Mouse (Mus musculus) erythroblast, adult 5-6 weeks (primary cell): Measurements from ENCODE around the gene Cnksr3. TPM values are rescaled to one million over a fixed set of nuclear protein-coding genes. Genes with fewer than 3 reads are reported as not detected.

Source experiments
- ATAC-seq: replicated peaks from 2 replicates; pipeline ENCODE4 v1.8.0; 2016; ENCODE audit warnings: moderate number of reproducible peaks, mild to moderate bottlenecking, moderate TSS enrichment, inconsistent platforms; ENCODE audit not compliant: poor library complexity, low FRiP score, severe bottlenecking
- total RNA-seq, 2 experiments: library from RNA; stranded (forward) in 1 of 2; stranded (reverse) in 1 of 2; fragments of 150-400 nt in 1 of 2; fragments of 200-764, 138-1000 nt in 1 of 2; gene quantifications; 2 replicates each; pipeline versions ENCODE4 v1.2.3 to v1.2.4; 2015 to 2017; ENCODE audit warnings: low replicate concordance in 2 of 2

The Cnksr3 gene
- total RNA-seq, 2 experiments from 2014 or later: 0.09 to 1.3 TPM

DNA sequence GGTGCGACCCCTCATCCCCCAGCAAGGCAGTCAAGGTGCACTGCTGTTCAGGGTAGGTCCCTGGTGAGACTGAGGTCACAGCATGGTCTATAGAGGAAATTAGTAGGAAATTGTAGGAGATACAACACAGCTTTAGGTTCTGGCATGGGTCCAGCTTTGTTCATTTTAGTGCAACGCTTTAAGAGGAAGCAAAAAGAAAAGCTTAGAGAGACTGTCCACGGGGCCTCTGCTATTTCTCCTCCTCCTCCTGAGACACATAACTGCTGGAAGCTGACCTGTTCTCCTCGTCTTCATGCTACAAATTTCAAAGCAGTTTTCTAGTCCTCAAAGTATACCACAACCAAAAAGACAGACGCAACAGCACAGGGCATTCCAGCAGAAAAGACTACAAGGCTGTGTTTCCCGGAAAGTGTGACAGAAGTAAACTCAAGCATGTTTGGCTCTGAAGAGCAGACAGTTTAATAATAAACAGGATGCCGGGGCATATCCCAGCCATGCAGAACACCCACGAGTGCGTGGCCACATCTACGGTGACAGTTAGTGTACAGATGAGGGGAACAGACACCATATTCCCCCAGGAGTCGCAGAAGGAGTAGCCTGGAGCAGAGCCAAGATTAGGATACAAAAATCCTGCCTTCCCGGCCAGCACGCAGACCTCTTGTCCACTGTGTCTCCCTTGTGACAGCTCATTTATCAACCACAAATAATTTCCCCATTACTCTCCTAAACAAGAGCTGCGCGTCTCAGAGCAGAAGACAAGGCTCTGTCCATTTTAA lies 53.6 kb downstream of the Cnksr3 start:
- no peak for ATAC-seq

DNA sequence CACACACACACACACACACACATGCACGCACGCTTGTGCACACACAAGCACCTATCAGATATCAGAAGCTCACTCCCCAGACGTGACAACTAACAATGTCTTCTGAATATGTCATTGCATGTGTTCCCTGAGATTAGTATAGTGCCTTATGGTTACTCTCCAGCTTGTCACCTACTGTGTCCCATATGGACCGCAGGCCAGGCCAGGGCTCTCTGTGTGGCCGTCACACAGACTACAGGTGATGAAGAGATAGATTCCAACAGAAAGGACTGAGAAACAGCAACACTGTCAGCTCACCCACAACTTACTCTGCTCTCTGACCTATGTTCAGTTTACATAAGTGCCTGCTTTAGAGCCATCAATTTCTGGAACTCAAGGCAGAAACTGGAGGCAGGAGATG lies 57.2 kb downstream of the Cnksr3 start:
- ATAC-seq: no peak

GRCm38 (mm10) chr10:7152926-7153325 lies 59.1 kb downstream of the Cnksr3 start:
- ATAC-seq: no peak

GRCm38 (mm10) chr10:7149671-7150595 lies 62.1 kb downstream of the Cnksr3 start:
- ATAC-seq: no peak

- no peak for ATAC-seq
These were observed 66.4 kb downstream of the Cnksr3 start for GRCm38 (mm10) chr10:7145614-7146013.

DNA sequence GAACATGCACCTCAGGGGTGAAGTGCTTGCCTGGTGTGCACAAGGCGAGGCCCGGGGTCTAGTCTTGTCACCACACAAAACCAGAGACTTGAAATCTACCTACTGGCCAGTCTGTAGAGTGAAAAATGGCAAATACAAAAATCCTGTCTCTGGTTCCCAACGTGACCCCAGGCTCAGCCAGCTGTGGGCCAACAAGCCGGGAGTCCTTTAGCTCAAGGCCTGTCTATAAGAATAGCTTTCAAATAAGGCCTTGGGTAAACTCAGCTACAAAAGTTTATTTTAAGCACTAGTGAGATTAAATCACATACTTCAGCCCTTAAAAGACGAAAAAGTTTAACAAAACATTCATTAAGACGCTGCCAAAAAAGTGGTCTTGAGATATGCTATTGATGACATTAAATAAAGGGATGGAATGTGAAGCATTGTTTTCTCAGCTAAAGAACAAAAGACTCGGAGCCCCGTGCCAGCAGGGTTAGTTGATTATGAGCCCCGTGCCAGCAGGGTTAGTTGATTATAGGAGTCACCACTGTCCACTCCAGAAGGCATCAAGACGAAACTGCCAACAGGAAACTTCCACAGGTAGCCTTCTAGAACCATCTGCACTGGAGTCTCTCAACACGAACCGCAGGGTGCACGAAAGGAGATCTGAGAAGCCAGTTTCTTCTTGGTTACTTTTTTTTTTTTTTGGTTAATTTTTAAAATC lies 67.8 kb downstream of the Cnksr3 start:
- ATAC-seq: no peak

- no peak for ATAC-seq
These were observed 69.8 kb downstream of the Cnksr3 start for GRCm38 (mm10) chr10:7142287-7142686.

- no peak for ATAC-seq
These were observed 71.8 kb downstream of the Cnksr3 start for GRCm38 (mm10) chr10:7140282-7140681.

GRCm38 (mm10) chr10:7138049-7138448 lies 74.0 kb downstream of the Cnksr3 start:
- no peak for ATAC-seq

- ATAC-seq: no peak
These were observed 76.3 kb downstream of the Cnksr3 start for GRCm38 (mm10) chr10:7135751-7136150.

- no peak for ATAC-seq
These were observed 79.0 kb downstream of the Cnksr3 start for GRCm38 (mm10) chr10:7133005-7133404.

- no peak for ATAC-seq
These were observed 80.6 kb downstream of the Cnksr3 start for GRCm38 (mm10) chr10:7131441-7131840.

- no peak for ATAC-seq
These were observed 84.2 kb downstream of the Cnksr3 start for GRCm38 (mm10) chr10:7127828-7128227.

- ATAC-seq: no peak
These were observed 85.2 kb downstream of the Cnksr3 start for GRCm38 (mm10) chr10:7126882-7127281.

DNA sequence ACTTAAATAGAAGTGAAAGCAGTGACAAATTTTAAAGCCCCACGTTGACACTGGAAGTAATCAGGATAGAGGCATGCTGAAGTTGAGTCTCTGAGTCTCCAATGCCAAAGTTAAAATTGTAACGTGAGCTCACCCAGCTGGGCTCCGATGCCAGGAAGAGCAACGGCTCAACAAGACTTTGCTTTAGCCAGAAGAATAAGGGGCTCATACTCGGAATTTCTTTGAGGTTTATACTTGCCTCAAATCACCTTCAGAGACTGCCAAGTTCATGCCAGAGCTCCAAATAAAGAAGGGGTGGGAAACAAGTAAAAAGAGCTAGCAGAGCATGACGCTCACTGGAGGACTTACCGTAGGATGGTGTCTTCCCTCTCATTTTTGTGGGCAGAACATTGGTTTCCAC lies 85.8 kb downstream of the Cnksr3 start:
- ATAC-seq: no peak

DNA sequence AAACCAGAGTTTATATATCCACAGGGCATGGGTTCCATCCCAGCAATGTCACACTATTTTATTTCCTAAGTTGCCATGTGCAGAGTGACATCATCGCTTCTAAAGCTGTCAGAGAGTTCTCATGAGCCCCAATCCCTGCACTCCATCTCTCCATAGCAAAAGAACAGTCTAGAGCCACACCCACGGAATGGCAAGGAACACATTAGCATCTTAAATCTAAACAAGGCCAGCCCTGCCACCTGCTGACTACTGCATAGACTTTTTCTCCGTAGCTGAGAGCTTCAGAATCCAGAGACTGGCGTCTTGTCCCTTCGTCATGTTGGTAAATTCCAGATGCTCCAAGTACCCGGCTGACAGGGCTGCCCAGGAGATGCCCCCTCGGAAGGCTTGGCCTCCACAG lies 87.0 kb downstream of the Cnksr3 start:
- no peak for ATAC-seq

DNA sequence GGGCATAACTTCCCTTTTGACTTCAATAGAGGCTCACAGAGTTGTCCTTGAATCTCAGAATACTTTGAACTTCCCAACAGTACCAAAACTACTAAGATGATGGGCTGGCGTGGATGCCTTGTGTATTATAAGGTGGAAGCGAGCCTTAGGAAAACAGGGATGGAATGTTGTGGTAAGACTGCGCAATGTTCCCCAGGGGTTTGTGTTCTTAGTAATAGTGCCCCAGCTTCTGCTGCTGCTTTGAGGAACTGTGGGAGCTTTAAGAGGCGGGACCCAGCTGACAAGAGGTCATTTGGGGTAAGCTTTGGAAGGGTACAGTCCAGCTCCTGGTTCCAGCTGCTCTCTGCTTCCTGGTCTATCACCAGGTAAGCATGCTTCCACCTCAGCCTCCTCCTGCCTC lies 89.7 kb downstream of the Cnksr3 start:
- ATAC-seq: no peak

DNA sequence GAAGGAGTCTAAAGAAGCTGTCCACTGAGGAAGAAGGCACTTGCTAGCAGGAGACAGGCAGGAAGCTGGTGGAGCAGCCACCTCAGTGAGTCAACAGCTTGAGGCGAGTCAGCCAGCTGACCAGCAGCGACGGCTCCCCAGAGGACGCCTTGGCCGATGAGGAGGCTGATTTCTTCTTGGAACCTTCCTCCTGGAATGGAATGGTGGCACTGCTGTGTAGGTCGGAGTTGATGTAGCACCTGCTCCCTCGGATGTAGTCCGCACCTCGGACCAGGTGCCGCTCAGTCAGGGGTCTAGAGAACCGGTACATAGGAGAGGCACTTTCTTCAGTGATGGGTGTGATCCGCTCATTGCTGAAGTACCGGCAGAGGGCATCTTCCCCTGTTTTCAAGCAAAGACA lies 91.8 kb downstream of the Cnksr3 start:
- no peak for ATAC-seq

GRCm38 (mm10) chr10:7118258-7119077 lies 93.6 kb downstream of the Cnksr3 start:
- no peak for ATAC-seq

- ATAC-seq: no peak
These were observed 94.3 kb downstream of the Cnksr3 start for GRCm38 (mm10) chr10:7117785-7118184.
